Mouse (Mus musculus) bone marrow macrophage, adult 2 months (primary cell): ENCODE results near the gene Iqcf5.

ENCODE experiments used
- CTCF ChIP-seq: IDR thresholded peaks from 2 replicates; pipeline ENCODE4 v1.5.1; 2012; ENCODE audit warnings: low read depth, mild to moderate bottlenecking, low read length, moderate library complexity
- POLR2A ChIP-seq: IDR thresholded peaks from 2 replicates; pipeline ENCODE4 v1.6.1; 2012; ENCODE audit warnings: mild to moderate bottlenecking, low read depth, low read length, borderline replicate concordance

DNA sequence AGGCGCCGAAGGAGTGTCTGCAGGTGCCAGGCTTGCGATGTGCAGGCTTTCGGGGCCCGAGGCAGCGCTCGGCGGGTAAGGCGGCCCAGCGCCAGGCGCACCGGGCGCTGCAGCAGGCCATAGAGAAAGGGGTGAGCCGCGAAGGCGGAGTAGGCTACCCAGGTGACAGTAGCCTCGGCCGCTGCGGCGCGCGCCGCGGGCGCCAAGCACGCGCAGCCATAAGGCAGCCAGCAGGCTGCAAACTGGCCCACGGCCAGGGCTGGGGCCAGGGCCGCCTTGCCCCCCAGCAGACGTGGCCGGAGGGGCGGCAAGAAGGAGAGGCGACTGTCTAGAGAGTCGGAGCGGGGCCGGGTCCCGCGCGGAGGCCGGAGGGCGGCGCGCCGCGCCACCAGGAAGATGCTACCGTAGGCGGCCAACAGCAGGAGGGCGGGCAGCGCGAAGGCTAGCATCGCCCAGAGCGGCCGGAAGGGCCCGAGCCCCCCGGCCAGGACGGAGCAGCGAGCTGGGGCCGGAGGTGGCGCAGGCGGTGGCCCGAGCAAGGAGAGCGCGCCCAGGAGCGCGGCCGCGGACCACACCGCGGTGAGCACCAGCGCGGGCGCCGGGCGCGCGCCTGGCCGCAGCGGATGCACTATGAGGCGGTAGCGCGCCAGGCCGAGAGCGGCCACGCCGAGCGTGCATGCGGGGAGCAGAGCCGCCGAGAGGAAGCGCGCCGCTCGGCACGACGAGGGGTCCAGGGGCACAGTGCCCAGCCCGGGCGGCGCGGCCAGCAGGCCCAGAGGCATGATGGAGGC is 49.4 kb upstream of the Iqcf5 start:
- no peak for TF ChIP-seq CTCF
- TF ChIP-seq POLR2A: no peak
